Mouse (Mus musculus): ENCODE measurements at regions not wholly inside any gene's neighbourhood (a gene's known extent, or its start where the extent isn't known, plus 50 kb on each side); places are given as distances from the start of the nearest gene placed in this dataset.
"Not testable (repeated sequence)": the region's sequence is repeated elsewhere in the genome, so short reads cannot be mapped to it uniquely, and the experiment has no call there.

GRCm38 (mm10) chr3:91263540-91263939 is 172.9 kb upstream of the 9130204L05Rik start:
- no peak for DNase-seq

- DNase-seq: not testable (repeated sequence)
These were observed 164.3 kb upstream of the 9130204L05Rik start for GRCm38 (mm10) chr3:91254926-91255325.

GRCm38 (mm10) chr3:91223157-91223556 is 132.6 kb upstream of the 9130204L05Rik start:
- DNase-seq: peak; percentile 57

- no peak for DNase-seq
These were observed 122.7 kb upstream of the 9130204L05Rik start for GRCm38 (mm10) chr3:91213280-91213679.
